Mouse (Mus musculus) midbrain, postnatal 0 days (tissue): Measurements from ENCODE around the gene Dscam. TPM values are rescaled to one million over a fixed set of nuclear protein-coding genes. Genes with fewer than 3 reads are reported as not detected.

ENCODE experiments used
- ATAC-seq: fragments of 200-750 bp; cut with Nextera tagmentation; 2 replicates; pipeline ENCODE4 v1.8.0; 2017; ENCODE audit warnings: moderate number of reproducible peaks, mild to moderate bottlenecking, moderate TSS enrichment, moderate library complexity; ENCODE audit not compliant: low FRiP score
- DNase-seq: peaks from one replicate; pipeline ENCODE4 v3.0.0-alpha.2; 2015; ENCODE audit warnings: low spot score
- H3K27ac ChIP-seq: fragments of 300-500 bp; sonication (generic); 2 replicates; pipeline ENCODE4 v1.5.1; 2014; ENCODE audit warnings: low read depth, mild to moderate bottlenecking, low read length, mixed read lengths
- H3K27me3 ChIP-seq: fragments of 300-500 bp; sonication (generic); 2 replicates; pipeline ENCODE4 v1.6.1; 2014; ENCODE audit warnings: low read length, control low read depth, mixed read lengths; ENCODE audit not compliant: insufficient read depth
- H3K36me3 ChIP-seq: fragments of 300-500 bp; sonication (generic); 2 replicates; pipeline ENCODE4 v1.6.1; 2014; ENCODE audit warnings: low read length, control low read depth, mixed read lengths; ENCODE audit not compliant: insufficient read depth
- H3K4me1 ChIP-seq: fragments of 300-500 bp; sonication (generic); 2 replicates; pipeline ENCODE4 v1.6.1; 2014; ENCODE audit warnings: mild to moderate bottlenecking, control low read depth, antibody characterized with exemption, low read length, mixed read lengths; ENCODE audit not compliant: insufficient read depth
- H3K4me2 ChIP-seq: fragments of 300-500 bp; sonication (generic); 2 replicates; pipeline ENCODE4 v1.6.1; 2014; ENCODE audit warnings: low read depth, mild to moderate bottlenecking, low read length, mixed read lengths; ENCODE audit not compliant: poor library complexity, severe bottlenecking
- H3K4me3 ChIP-seq: fragments of 300-500 bp; sonication (generic); 2 replicates; pipeline ENCODE4 v1.5.1; 2014; ENCODE audit warnings: low read depth, mild to moderate bottlenecking, low read length, moderate library complexity
- H3K9ac ChIP-seq: fragments of 300-500 bp; sonication (generic); replicated peaks from 2 replicates; pipeline ENCODE4 v1.6.1; 2014; ENCODE audit warnings: mild to moderate bottlenecking, low read length, moderate library complexity, mixed read lengths; ENCODE audit not compliant: poor library complexity, severe bottlenecking
- H3K9me3 ChIP-seq: fragments of 300-500 bp; sonication (generic); 2 replicates; pipeline ENCODE4 v1.6.1; 2016; ENCODE audit warnings: low read length, control low read depth
- CTCF ChIP-seq: IDR thresholded peaks from 2 replicates; pipeline ENCODE4 v1.5.1; 2016; ENCODE audit warnings: antibody characterized with exemption, mild to moderate bottlenecking
- WGBS: fragments of 180-500 bp; shearing (Covaris S2); extraction: QIAGEN DNeasy Blood & Tissue Kit; methylation state at CpG from one replicate; pipeline ENCODE4 v1.1.7; 2014; 5-methylcytosine and 5-hydroxymethylcytosine counted together
- polyA plus RNA-seq: library from polyadenylated mRNA; unstranded; fragments of >200 nt; fragmentation: Nextera tagmentation; extraction: Ambion mirVana; gene quantifications from 2 replicates; pipeline ENCODE4 v1.2.1, GENCODE M21; 2015
- total RNA-seq: library from RNA; depleted of rRNA; stranded (reverse); fragments of >200 nt; gene quantifications from 2 replicates; pipeline ENCODE4 v1.2.3, GENCODE M21; 2014

Gene Dscam
- total and polyA plus RNA-seq, 2 experiments from 2014 or later: 15.1 to 64.6 TPM

DNA sequence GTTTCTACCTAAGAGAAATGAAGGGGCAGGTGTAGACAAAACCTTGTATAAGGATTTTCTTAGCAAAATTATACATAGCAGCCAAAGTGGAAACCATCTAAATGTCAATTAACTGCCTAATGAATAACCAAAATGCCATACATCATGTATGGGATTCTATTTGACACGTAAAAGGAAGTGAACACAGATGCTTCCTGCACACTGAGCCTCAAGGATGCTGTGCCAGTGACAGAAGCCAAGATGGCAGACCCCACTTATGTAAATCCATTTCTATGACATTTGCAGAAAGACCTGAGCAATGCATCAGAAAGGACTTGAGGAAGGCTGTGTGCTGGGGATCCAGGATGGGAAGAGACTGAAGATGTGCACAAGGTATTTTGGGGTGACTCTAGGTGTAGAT is 28.6 kb downstream of the Dscam start:
- ATAC-seq (no peak), DNase-seq (no peak)
- Histone ChIP-seq H3K27ac (no peak overlapping the region), H3K27me3 (no peaks in the 10 kb centered on the region), H3K4me1 (0 out of 2 replicates have a peak, but pooled peaks cover 3% of the 10 kb centered on the region), H3K9ac (no peak overlapping the region), H3K36me3 (no peaks in the 10 kb centered on the region), H3K9me3 (no peaks in the 10 kb centered on the region), H3K4me3 (no peak overlapping the region), H3K4me2 (no peak overlapping the region)
- no peak for TF ChIP-seq CTCF
- 74% methylated on average over 1 of the region's 1 CpGs for WGBS

DNA sequence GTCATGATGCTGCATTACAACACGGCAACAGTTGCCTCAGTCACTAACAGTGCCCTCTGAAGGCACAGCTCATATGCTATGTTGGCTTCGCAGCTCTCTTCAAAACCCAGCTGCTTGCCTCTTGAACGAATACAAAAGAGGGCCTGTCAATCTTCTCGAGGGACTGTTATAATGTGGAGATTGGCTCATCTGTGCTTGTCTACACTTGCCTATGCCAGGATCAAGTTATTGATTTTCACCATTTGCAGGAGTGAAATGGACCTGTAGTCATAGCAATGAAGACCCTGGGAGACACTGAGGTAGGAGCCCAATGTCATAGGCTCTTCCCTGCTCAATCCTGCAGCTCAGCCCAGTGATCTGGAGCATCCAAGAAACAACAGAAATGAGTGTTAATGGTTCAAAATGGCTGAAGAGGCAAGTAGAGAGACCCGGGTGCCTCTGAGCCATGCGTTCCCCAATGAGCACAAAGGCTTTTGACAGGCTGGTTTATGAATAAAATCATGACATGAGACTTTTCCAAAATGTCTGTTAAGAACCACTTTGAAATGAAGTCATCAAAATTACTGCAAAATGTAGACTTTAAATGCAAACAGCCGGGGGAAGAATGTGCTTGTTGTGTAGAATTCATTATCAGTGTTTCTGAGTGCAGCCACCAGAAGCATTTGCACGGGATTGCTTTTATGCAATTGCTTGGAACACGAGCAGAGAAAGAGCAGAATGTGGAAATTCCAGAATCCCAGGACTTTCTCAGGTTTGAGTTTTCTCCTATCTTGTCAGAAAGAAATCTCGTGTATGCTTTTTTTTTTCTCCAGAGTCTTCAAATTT is 35.3 kb downstream of the Dscam start:
- 69% methylated on average over 10 of the region's 10 CpGs for WGBS
- no peaks in the 10 kb centered on the region for H3K27me3 ChIP-seq
- H3K9me3 ChIP-seq: no peaks in the 10 kb centered on the region
- no peak overlapping the region for H3K4me2 ChIP-seq
- no peak for TF ChIP-seq CTCF
- DNase-seq (no peak), ATAC-seq (no peak)
- no peak overlapping the region for H3K9ac ChIP-seq
- H3K27ac ChIP-seq: no peak overlapping the region
- no peaks in the 10 kb centered on the region for H3K36me3 ChIP-seq
- no peak overlapping the region for H3K4me3 ChIP-seq
- H3K4me1 ChIP-seq: no peaks in the 10 kb centered on the region

DNA sequence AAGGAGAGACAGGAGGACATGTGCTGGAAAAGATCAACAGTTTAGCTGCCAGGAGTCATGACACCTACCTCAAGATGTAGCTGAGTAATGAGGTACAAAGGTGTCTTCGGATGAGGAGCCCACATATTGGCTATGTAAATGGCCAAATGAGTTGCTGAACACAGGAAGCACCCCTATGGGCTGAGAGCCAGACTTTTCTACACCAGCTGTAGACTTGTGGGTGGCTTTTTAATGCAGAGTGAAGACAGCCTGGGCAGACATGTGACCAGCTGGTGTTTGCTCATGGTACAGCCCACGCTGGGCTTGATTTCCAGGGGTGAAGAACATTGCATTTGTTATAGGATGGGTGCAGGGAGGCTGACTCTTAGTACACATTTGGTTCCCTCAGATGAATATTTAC is 43.3 kb downstream of the Dscam start:
- no peaks in the 10 kb centered on the region for H3K27me3 ChIP-seq
- WGBS: 80% methylated on average over 2 of the region's 2 CpGs
- no peak overlapping the region for H3K27ac ChIP-seq
- ATAC-seq: no peak
- no peak overlapping the region for H3K4me2 ChIP-seq
- no peaks in the 10 kb centered on the region for H3K4me1 ChIP-seq
- no peaks in the 10 kb centered on the region for H3K9me3 ChIP-seq
- H3K9ac ChIP-seq: no peak overlapping the region
- H3K36me3 ChIP-seq: no peaks in the 10 kb centered on the region
- no peak for DNase-seq
- no peak for TF ChIP-seq CTCF
- H3K4me3 ChIP-seq: no peak overlapping the region

DNA sequence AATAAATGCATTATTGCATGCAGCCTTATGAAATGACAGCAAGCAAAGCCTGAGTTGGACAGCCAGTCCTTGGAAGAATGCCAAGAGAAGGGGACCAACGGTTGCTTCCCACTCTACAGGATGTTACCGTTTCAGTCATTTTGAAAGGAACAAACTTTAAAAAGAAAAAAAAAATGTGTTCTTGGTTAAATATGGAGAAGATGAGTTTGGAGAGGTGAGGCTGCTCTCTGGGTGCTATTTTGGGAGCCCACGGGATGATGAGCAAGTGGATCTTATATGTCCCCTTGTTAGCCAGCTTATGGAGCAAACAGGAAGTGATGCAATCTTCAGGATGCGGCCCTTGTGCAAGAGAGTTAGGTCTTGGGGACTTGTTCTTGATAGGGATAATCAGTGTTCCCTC is 60.5 kb downstream of the Dscam start:
- Histone ChIP-seq H3K9ac (no peak overlapping the region), H3K4me3 (no peak overlapping the region), H3K4me2 (no peak overlapping the region), H3K27me3 (no peaks in the 10 kb centered on the region), H3K27ac (no peak overlapping the region), H3K36me3 (no peaks in the 10 kb centered on the region), H3K9me3 (no peaks in the 10 kb centered on the region), H3K4me1 (no peaks in the 10 kb centered on the region)
- ATAC-seq (no peak), DNase-seq (peak; percentile 14)
- TF ChIP-seq CTCF: no peak
- 83% methylated on average over 4 of the region's 4 CpGs for WGBS

DNA sequence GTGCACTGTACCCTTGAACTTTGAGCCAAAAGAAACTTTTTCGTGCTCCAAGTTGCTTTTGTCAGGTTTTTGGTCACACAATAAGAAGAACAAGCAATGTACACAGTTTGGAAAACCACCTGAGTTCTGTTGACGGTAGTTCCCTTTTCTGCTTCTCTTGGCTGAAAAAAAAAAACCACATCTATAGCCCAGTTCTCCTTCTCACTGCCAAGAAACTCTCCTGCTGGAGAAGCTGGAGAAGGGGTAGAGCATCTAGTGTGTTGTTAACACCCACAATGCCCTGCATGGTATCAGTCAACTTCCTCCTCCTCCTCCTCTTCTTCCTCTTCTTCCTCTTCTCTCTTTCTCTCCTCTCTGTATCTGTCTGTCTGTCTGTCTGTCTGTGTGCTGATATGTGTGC is 65.3 kb downstream of the Dscam start:
- WGBS: 74% methylated on average over 2 of the region's 2 CpGs
- Histone ChIP-seq H3K4me3 (no peak overlapping the region), H3K27me3 (no peaks in the 10 kb centered on the region), H3K36me3 (no peaks in the 10 kb centered on the region), H3K27ac (no peak overlapping the region), H3K4me1 (no peaks in the 10 kb centered on the region), H3K9me3 (no peaks in the 10 kb centered on the region), H3K9ac (no peak overlapping the region), H3K4me2 (no peak overlapping the region)
- ATAC-seq (no peak), DNase-seq (no peak)
- no peak for TF ChIP-seq CTCF

DNA sequence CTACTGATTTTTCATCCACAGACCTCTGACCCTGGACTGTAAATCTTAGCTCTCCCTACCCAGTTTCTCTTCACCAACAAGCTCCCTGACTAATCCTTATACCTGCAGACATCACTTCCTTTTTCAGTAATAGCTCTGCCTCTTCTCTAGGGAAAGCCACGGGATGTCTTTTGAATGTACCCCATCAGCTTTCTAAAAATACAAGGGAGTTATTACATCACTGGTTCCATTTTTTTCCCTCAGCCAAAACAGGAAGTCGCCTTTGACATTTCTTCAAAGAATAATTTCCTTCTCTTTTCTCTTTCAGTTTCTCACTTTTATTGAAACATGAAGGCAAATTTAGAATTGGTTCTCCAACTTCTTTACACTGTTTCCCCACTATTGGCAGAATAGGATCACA is 67.5 kb downstream of the Dscam start:
- Histone ChIP-seq H3K27me3 (no peaks in the 10 kb centered on the region), H3K9ac (no peak overlapping the region), H3K4me1 (peaks cover 7% of the 10 kb centered on the region; the same call in 1 of the 2 replicates), H3K9me3 (no peaks in the 10 kb centered on the region), H3K36me3 (no peaks in the 10 kb centered on the region), H3K27ac (no peak overlapping the region), H3K4me3 (no peak overlapping the region), H3K4me2 (no peak overlapping the region)
- DNase-seq: no peak
- WGBS: 79% methylated on average over 2 of the region's 2 CpGs
- no peak for ATAC-seq
- TF ChIP-seq CTCF: no peak
